Mouse (Mus musculus) liver, embryonic 14.5 days (tissue): ENCODE data around the gene Glt1d1.

Source experiments
- CTCF ChIP-seq: IDR thresholded peaks from 2 replicates; pipeline ENCODE4 v1.5.1; 2016; ENCODE audit warnings: antibody characterized with exemption, low read depth, control low read depth
- EP300 ChIP-seq: IDR thresholded peaks from 2 replicates; pipeline ENCODE4 v1.6.1; 2016; ENCODE audit warnings: antibody characterized with exemption, low read depth

GRCm38 (mm10) chr5:127758576-127758975, 126.5 kb downstream of the Glt1d1 start:
- TF ChIP-seq CTCF (no peak), EP300 (no peak)
